Mouse (Mus musculus) embryonic facial prominence, embryonic 14.5 days (tissue): ENCODE data around the gene Neurl1a. TPM values are rescaled to one million over a fixed set of nuclear protein-coding genes. Genes with fewer than 3 reads are reported as not detected.
A peak's percentile ranks its signal among the peaks of the same experiment; 100 is the strongest.

Experiments
- ATAC-seq: fragments of 200-750 bp; cut with Nextera tagmentation; 2 replicates; pipeline ENCODE4 v1.8.0; 2017; ENCODE audit warnings: low read depth, moderate number of reproducible peaks, moderate TSS enrichment
- DNase-seq: peaks from one replicate; pipeline ENCODE4 v3.0.0-alpha.2; 2015; ENCODE audit warnings: low spot score
- H3K27ac ChIP-seq: fragments of 300-500 bp; sonication (generic); replicated peaks from 2 replicates; pipeline ENCODE4 v1.5.1; 2014; ENCODE audit warnings: low read depth, mild to moderate bottlenecking, low read length, moderate library complexity
- H3K27me3 ChIP-seq: fragments of 300-500 bp; sonication (generic); replicated peaks from 2 replicates; pipeline ENCODE4 v1.6.1; 2014; ENCODE audit warnings: low read length; ENCODE audit not compliant: control insufficient read depth, insufficient read depth
- H3K36me3 ChIP-seq: fragments of 300-500 bp; sonication (generic); 2 replicates; pipeline ENCODE4 v1.6.1; 2014; ENCODE audit warnings: low read length, mixed read lengths; ENCODE audit not compliant: control insufficient read depth, insufficient read depth
- H3K4me1 ChIP-seq: fragments of 300-500 bp; sonication (generic); 2 replicates; pipeline ENCODE4 v1.6.1; 2014; ENCODE audit warnings: antibody characterized with exemption, low read length; ENCODE audit not compliant: control insufficient read depth, insufficient read depth
- H3K4me2 ChIP-seq: fragments of 300-500 bp; sonication (generic); 2 replicates; pipeline ENCODE4 v1.6.1; 2014; ENCODE audit warnings: low read depth, mild to moderate bottlenecking, low read length, moderate library complexity, mixed read lengths
- H3K4me3 ChIP-seq: fragments of 300-500 bp; sonication (generic); 2 replicates; pipeline ENCODE4 v1.5.1; 2014; ENCODE audit warnings: low read depth, mild to moderate bottlenecking, low read length
- H3K9ac ChIP-seq: fragments of 300-500 bp; sonication (generic); 2 replicates; pipeline ENCODE4 v1.6.1; 2014; ENCODE audit warnings: low read depth, mild to moderate bottlenecking, low read length, moderate library complexity, mixed read lengths
- H3K9me3 ChIP-seq: fragments of 300-500 bp; sonication (generic); 2 replicates; pipeline ENCODE4 v1.6.1; 2016; ENCODE audit warnings: low read length; ENCODE audit not compliant: control insufficient read depth
- WGBS: fragments of 180-500 bp; shearing (Covaris S2); extraction: QIAGEN DNeasy Blood & Tissue Kit; methylation state at CpG from one replicate; pipeline ENCODE4 v1.1.7; 2014; 5-methylcytosine and 5-hydroxymethylcytosine counted together
- polyA plus RNA-seq: library from polyadenylated mRNA; unstranded; fragments of >200 nt; fragmentation: Nextera tagmentation; extraction: Ambion mirVana; gene quantifications from 2 replicates; pipeline ENCODE4 v1.2.1, GENCODE M21; 2014

The Neurl1a gene
- polyA plus RNA-seq, 1 experiment from 2014 or later, result 8.2 TPM

DNA sequence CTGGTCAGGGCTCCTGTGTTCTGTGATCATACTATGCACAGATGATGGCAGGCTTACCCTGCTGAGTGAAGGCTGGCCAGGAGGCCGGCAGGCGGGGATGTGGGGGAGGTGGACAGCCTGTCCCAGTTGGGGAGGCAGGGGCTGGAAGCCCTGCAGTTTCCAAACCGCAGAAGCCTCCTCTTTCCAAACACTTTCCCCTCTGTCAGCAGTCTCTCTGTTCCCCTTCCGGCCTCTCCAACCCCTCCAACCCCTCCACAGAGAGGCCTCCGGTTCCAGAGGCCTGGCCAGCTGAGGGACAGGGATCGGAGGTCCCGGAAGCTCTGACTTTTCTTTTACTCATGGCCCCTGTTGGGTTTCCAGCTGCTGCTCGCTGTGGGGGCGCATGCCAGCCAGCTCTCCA, 102.3 kb downstream of the Neurl1a start:
- no peaks in the 10 kb centered on the region for H3K27me3 ChIP-seq
- peaks cover 10% of the 10 kb centered on the region for H3K4me1 ChIP-seq
- no peak overlapping the region for H3K9ac ChIP-seq
- WGBS, result 79% methylated on average over 7 of the region's 9 CpGs
- peak overlapping the region; percentile 77 for H3K27ac ChIP-seq
- peaks cover 90% of the 10 kb centered on the region for H3K36me3 ChIP-seq
- ATAC-seq (no peak), DNase-seq (peak; percentile 56)
- no peak overlapping the region for H3K4me3 ChIP-seq
- no peaks in the 10 kb centered on the region for H3K9me3 ChIP-seq
- H3K4me2 ChIP-seq, result no peak overlapping the region

DNA sequence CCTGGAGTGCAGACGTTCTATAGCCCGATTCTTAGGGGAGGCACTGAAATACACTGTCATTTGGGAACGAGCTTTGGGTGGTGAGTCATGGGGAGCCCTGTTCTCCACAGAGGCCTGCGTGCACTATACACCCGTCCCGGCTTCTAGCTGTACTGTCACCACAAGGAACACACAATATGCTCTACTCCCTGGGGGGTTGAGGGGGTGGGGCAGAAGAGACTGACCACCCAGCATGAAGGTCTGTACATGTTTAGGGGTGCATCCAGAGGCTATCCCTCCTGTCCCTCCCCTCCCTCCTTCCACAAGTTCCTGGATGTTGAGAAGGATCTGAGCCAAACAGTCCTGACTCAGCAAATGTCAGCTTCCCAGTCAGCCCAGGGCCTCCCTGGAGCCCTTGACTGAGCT, 103.4 kb downstream of the Neurl1a start:
- no peak overlapping the region for H3K4me2 ChIP-seq
- ATAC-seq (no peak; the same call in 1 of the 2 replicates), DNase-seq (no peak)
- H3K9ac ChIP-seq, result no peak overlapping the region
- H3K9me3 ChIP-seq, result no peaks in the 10 kb centered on the region
- H3K36me3 ChIP-seq, result peaks cover 89% of the 10 kb centered on the region
- H3K27me3 ChIP-seq, result no peaks in the 10 kb centered on the region
- H3K27ac ChIP-seq, result 0 out of 2 replicates have a peak overlapping the region, but pooled peaks have one; percentile 77
- H3K4me1 ChIP-seq, result peaks cover 13% of the 10 kb centered on the region
- 74% methylated on average over 6 of the region's 6 CpGs for WGBS
- no peak overlapping the region for H3K4me3 ChIP-seq

- Histone ChIP-seq H3K4me3 (no peak overlapping the region), H3K9ac (no peak overlapping the region), H3K4me1 (peaks cover 17% of the 10 kb centered on the region), H3K27me3 (no peaks in the 10 kb centered on the region), H3K9me3 (no peaks in the 10 kb centered on the region), H3K27ac (no peak overlapping the region), H3K36me3 (peaks cover 89% of the 10 kb centered on the region), H3K4me2 (no peak overlapping the region)
- DNase-seq (no peak), ATAC-seq (no peak)
- 93% methylated on average over 17 of the region's 17 CpGs for WGBS
These were observed 104.1 kb downstream of the Neurl1a start for GRCm38 (mm10) chr19:47282688-47283215.

- Histone ChIP-seq H3K36me3 (peaks cover 75% of the 10 kb centered on the region), H3K4me1 (peaks cover 7% of the 10 kb centered on the region; the same call in 1 of the 2 replicates), H3K9me3 (no peaks in the 10 kb centered on the region), H3K9ac (no peak overlapping the region), H3K4me2 (no peak overlapping the region), H3K27ac (no peak overlapping the region), H3K4me3 (no peak overlapping the region), H3K27me3 (no peaks in the 10 kb centered on the region)
- DNase-seq (no peak), ATAC-seq (no peak)
- WGBS, result 87% methylated on average over 6 of the region's 6 CpGs
These were observed 107.0 kb downstream of the Neurl1a start for GRCm38 (mm10) chr19:47285581-47285980.

GRCm38 (mm10) chr19:47286886-47287450, 108.3 kb downstream of the Neurl1a start:
- 45% methylated on average over 17 of the region's 17 CpGs for WGBS
- Histone ChIP-seq H3K4me1 (peaks cover 19% of the 10 kb centered on the region), H3K4me2 (no peak overlapping the region), H3K27ac (no peak overlapping the region), H3K4me3 (no peak overlapping the region), H3K9me3 (no peaks in the 10 kb centered on the region), H3K9ac (no peak overlapping the region), H3K36me3 (peaks cover 62% of the 10 kb centered on the region), H3K27me3 (no peaks in the 10 kb centered on the region)
- ATAC-seq (no peak), DNase-seq (no peak)

GRCm38 (mm10) chr19:47291307-47292080, 112.9 kb downstream of the Neurl1a start:
- H3K27ac ChIP-seq, result peak overlapping the region; percentile 46
- DNase-seq, result peak; percentile 79
- H3K4me3 ChIP-seq, result no peak overlapping the region
- 0 out of 2 replicates have a peak overlapping the region, but pooled peaks have one; percentile 8 for H3K4me2 ChIP-seq
- WGBS, result 31% methylated on average over 7 of the region's 7 CpGs
- peaks cover 34% of the 10 kb centered on the region for H3K36me3 ChIP-seq
- no peaks in the 10 kb centered on the region for H3K9me3 ChIP-seq
- H3K27me3 ChIP-seq, result no peaks in the 10 kb centered on the region
- H3K4me1 ChIP-seq, result peaks cover 37% of the 10 kb centered on the region
- H3K9ac ChIP-seq, result peak overlapping the region; percentile 5; the same call in 1 of the 2 replicates
- peak; percentile 46 for ATAC-seq

DNA sequence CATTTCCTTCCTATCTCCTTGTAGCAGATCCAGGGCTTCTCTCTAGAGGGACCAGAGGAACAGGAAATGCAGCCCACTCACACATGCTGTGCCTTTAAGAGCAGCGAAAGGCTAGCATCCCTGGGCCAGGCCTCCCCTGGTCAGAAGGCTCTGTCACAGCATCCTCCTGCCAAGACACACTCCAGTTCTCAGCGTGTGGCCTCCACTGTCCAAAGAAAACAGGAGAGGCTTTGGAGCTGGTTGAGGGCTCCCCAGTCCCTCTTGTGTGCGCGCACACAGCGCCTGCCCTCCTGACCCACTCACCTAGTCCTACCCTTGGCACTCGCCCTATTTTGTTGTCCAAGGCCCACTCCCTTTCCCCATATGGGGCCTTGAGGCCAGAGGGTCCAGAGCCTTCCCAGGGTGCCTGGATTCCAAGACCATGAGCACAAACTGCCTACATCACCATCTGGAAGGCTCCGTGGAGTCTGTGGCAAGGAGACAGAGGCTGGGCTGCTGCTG, 113.9 kb downstream of the Neurl1a start:
- DNase-seq, result no peak

DNA sequence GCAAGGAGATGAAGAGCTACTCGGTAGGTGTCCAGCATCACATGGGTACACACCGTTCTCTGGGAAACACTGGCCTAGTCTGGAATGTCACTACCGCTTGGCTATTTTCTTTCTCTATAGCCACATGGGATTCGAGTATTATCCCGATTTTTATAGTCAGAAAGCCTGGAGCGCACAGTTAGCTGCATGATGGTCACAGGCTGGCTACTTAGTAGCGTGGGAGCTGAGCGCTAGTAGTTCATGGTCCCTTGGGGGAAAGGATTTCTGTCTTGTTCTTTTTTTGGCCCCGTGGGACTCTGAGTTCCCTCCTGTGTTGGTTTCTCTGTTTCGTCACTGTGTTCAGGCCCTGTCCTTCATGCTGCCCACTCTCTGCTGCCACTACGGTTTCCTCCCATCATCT, 119.5 kb downstream of the Neurl1a start:
- no peaks in the 10 kb centered on the region for H3K27me3 ChIP-seq
- no peak overlapping the region for H3K4me2 ChIP-seq
- peak overlapping the region; percentile 74 for H3K27ac ChIP-seq
- no peak overlapping the region for H3K9ac ChIP-seq
- peaks cover 54% of the 10 kb centered on the region; the same call in 1 of the 2 replicates for H3K36me3 ChIP-seq
- peaks cover 41% of the 10 kb centered on the region for H3K4me1 ChIP-seq
- 78% methylated on average over 11 of the region's 11 CpGs for WGBS
- H3K9me3 ChIP-seq, result no peaks in the 10 kb centered on the region
- H3K4me3 ChIP-seq, result no peak overlapping the region
- ATAC-seq (no peak), DNase-seq (no peak)

More for the DNA sequence above, 113.9 kb downstream of the Neurl1a start:
- no peak; the same call in 1 of the 2 replicates for ATAC-seq
- Histone ChIP-seq H3K4me2 (peak overlapping the region; percentile 3; the same call in 1 of the 2 replicates), H3K4me3 (no peak overlapping the region), H3K27me3 (no peaks in the 10 kb centered on the region), H3K9me3 (no peaks in the 10 kb centered on the region), H3K4me1 (peaks cover 30% of the 10 kb centered on the region), H3K27ac (peak overlapping the region; percentile 46), H3K9ac (peak overlapping the region; percentile 5; the same call in 1 of the 2 replicates), H3K36me3 (peaks cover 28% of the 10 kb centered on the region; the same call in 1 of the 2 replicates)
- WGBS, result 31% methylated on average over 7 of the region's 7 CpGs
